Mouse (Mus musculus): ENCODE results near the gene Trim66.

DNA sequence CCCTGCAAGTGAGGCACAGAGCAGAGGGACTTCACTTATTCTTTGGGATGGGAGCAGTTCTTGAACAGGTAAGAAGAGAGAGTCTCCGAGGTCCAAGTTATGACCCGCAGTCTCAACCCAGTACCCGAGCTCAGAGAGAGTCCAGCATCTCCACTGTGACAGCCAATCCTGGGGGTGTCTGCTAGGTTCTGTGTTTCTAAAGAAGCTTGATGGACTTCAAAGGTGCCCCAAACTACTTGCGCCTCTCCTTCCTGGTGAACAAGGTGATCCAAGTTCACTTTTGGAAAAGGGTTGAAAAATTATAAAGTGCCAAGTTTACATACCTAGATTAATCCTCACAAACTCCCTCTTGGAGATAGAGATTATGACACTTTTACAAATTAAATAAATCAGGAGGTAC is at the start of gene Trim66:
- TF ChIP-seq CEBPB (IDR thresholded peaks at IDR 0.05; ENCODE audit: insufficient read depth, poor library complexity, severe bottlenecking), result no peak
- no peak for TF ChIP-seq USF1 (IDR thresholded peaks at IDR 0.05; ENCODE audit: low read depth)
- no peak for TF ChIP-seq POLR2A (IDR thresholded peaks at IDR 0.05; ENCODE audit: insufficient read length, low read depth)
- TF ChIP-seq MAX (IDR thresholded peaks at IDR 0.05; ENCODE audit: low read depth), result no peak
- no peak for TF ChIP-seq POLR2AphosphoS2 (IDR thresholded peaks at IDR 0.05; ENCODE audit: insufficient read length, low read depth)

Data from myocyte (in vitro differentiated cells).